Mouse (Mus musculus): ENCODE results near the gene Rnf216. TPM values are rescaled to one million over a fixed set of nuclear protein-coding genes. Genes with fewer than 3 reads are reported as not detected.
A peak's percentile ranks its signal among the peaks of the same experiment; 100 is the strongest.

Gene Rnf216
- polyA plus RNA-seq, 1 experiment from 2014 or later = 27.2 TPM

- peaks cover 35% of the 10 kb centered on the region for H3K4me1 ChIP-seq (ENCODE audit: control insufficient read depth, insufficient read depth, low read depth, low read length)
- no peak for ATAC-seq
- WGBS = 18% methylated on average over 17 of the region's 17 CpGs
Measured at GRCm38 (mm10) chr5:142963705-142964494, 148.9 kb downstream of the Rnf216 start.

DNA sequence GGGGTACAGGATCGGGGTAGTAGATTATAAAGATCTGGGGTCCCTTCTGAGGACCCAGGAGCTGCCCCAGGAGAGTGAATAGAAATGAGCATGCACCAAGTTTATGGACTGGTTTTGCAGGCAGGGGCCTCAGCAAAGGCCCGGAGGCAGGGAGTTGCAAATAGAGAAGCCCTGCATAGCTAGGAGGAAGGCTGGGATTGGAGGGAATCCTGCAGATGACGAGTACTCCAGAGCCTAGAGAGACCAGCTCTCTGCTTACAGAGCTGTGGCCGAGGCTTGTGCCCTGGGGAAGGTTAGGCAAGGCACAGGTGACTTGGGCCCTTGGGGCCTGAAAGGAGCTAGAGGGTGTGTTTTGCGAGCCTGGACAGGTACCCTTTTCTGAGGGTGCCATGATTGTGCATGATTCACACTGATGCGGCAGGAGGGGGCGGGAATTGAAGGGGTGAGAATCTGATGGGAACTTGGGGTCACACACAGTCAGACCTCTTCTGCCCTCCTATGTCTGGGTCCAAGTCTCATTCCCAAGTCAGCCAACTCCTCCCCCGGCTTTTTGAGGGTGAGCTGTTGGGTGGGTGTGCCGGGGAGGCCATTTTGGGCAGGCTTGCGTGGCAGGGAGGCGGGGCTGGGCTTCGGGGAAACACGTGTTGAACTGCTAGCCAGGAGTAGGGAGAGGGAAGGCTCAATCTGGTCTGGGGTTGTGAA, 149.6 kb downstream of the Rnf216 start:
- H3K36me3 ChIP-seq (ENCODE audit: control insufficient read depth, insufficient read depth, low read length) = no peaks in the 10 kb centered on the region
- H3K4me3 ChIP-seq (ENCODE audit: low read length) = peak overlapping the region; percentile 96
- H3K4me1 ChIP-seq (ENCODE audit: control insufficient read depth, insufficient read depth, low read depth, low read length) = peaks cover 35% of the 10 kb centered on the region
- H3K9me3 ChIP-seq (ENCODE audit: control insufficient read depth, low read length) = no peaks in the 10 kb centered on the region
- no peaks in the 10 kb centered on the region for H3K27me3 ChIP-seq (replicated peaks; ENCODE audit: control insufficient read depth, insufficient read depth, low read length)
- peak overlapping the region; percentile 97 for H3K27ac ChIP-seq (ENCODE audit: low read depth, low read length)
- H3K9ac ChIP-seq (ENCODE audit: low read depth, low read length) = peak overlapping the region; percentile 97
- ATAC-seq = no peak
- H3K4me2 ChIP-seq (ENCODE audit: low read length) = peak overlapping the region; percentile 97
- WGBS = 2% methylated on average over 13 of the region's 13 CpGs

More at GRCm38 (mm10) chr5:142963705-142964494, 148.9 kb downstream of the Rnf216 start:
- Histone ChIP-seq H3K9me3 (ENCODE audit: control insufficient read depth, low read length) (no peaks in the 10 kb centered on the region), H3K36me3 (ENCODE audit: control insufficient read depth, insufficient read depth, low read length) (no peaks in the 10 kb centered on the region), H3K27me3 (replicated peaks; ENCODE audit: control insufficient read depth, insufficient read depth, low read length) (no peaks in the 10 kb centered on the region), H3K4me2 (ENCODE audit: low read length) (peak overlapping the region; percentile 97), H3K27ac (ENCODE audit: low read depth, low read length) (peak overlapping the region; percentile 97), H3K4me3 (ENCODE audit: low read length) (peak overlapping the region; percentile 96), H3K9ac (ENCODE audit: low read depth, low read length) (peak overlapping the region; percentile 97)

DNA sequence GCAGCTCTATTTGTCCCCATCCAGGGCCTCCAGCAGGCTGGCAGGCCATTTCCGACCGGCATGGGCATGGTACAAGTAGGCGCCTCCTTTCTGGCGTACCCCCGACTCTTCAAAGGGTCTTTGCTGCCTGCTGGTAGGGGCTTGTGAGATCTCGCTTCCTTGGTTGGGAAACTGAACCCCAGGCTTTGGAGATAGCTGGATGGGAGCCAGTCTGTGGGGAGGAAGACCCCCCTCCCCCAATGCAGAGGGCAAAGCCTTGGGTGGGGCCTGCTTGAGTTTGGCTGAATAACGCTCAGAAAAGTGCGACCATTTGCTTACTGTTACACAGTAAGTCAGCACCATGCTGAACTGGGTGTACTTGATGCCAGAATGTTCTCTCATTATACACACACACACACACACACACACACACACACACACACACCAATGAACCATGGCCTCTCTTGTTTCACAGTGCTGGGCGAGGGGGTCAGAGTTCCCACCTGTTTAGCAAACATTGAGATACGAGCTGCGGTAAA, 150.3 kb downstream of the Rnf216 start:
- peaks cover 33% of the 10 kb centered on the region for H3K4me1 ChIP-seq (ENCODE audit: control insufficient read depth, insufficient read depth, low read depth, low read length)
- no peaks in the 10 kb centered on the region for H3K36me3 ChIP-seq (ENCODE audit: control insufficient read depth, insufficient read depth, low read length)
- H3K4me2 ChIP-seq (ENCODE audit: low read length) = peak overlapping the region; percentile 97
- WGBS = under 1% methylated on average over 11 of the region's 11 CpGs
- H3K9ac ChIP-seq (ENCODE audit: low read depth, low read length) = peak overlapping the region; percentile 97
- H3K4me3 ChIP-seq (ENCODE audit: low read length) = peak overlapping the region; percentile 96
- H3K27ac ChIP-seq (ENCODE audit: low read depth, low read length) = peak overlapping the region; percentile 97
- no peak for ATAC-seq
- no peaks in the 10 kb centered on the region for H3K27me3 ChIP-seq (replicated peaks; ENCODE audit: control insufficient read depth, insufficient read depth, low read length)
- H3K9me3 ChIP-seq (ENCODE audit: control insufficient read depth, low read length) = no peaks in the 10 kb centered on the region

GRCm38 (mm10) chr5:142961881-142962443, 150.8 kb downstream of the Rnf216 start:
- Histone ChIP-seq H3K9ac (ENCODE audit: low read depth, low read length) (peak overlapping the region; percentile 97), H3K4me1 (ENCODE audit: control insufficient read depth, insufficient read depth, low read depth, low read length) (peaks cover 28% of the 10 kb centered on the region), H3K27me3 (replicated peaks; ENCODE audit: control insufficient read depth, insufficient read depth, low read length) (no peaks in the 10 kb centered on the region), H3K36me3 (ENCODE audit: control insufficient read depth, insufficient read depth, low read length) (no peaks in the 10 kb centered on the region), H3K4me2 (ENCODE audit: low read length) (peak overlapping the region; percentile 97), H3K4me3 (ENCODE audit: low read length) (peak overlapping the region; percentile 96), H3K9me3 (ENCODE audit: control insufficient read depth, low read length) (no peaks in the 10 kb centered on the region), H3K27ac (ENCODE audit: low read depth, low read length) (peak overlapping the region; percentile 97)
- under 1% methylated on average over 43 of the region's 43 CpGs for WGBS
- peak; percentile 44 for ATAC-seq

- Histone ChIP-seq H3K36me3 (ENCODE audit: control insufficient read depth, insufficient read depth, low read length) (no peaks in the 10 kb centered on the region), H3K27me3 (replicated peaks; ENCODE audit: control insufficient read depth, insufficient read depth, low read length) (no peaks in the 10 kb centered on the region), H3K9ac (ENCODE audit: low read depth, low read length) (peak overlapping the region; percentile 97), H3K4me1 (ENCODE audit: control insufficient read depth, insufficient read depth, low read depth, low read length) (peaks cover 28% of the 10 kb centered on the region), H3K9me3 (ENCODE audit: control insufficient read depth, low read length) (no peaks in the 10 kb centered on the region), H3K4me3 (ENCODE audit: low read length) (peak overlapping the region; percentile 96), H3K27ac (ENCODE audit: low read depth, low read length) (peak overlapping the region; percentile 97), H3K4me2 (ENCODE audit: low read length) (peak overlapping the region; percentile 97)
- under 1% methylated on average over 14 of the region's 15 CpGs for WGBS
- peak; percentile 11 for ATAC-seq
Measured at GRCm38 (mm10) chr5:142961398-142961880, 151.4 kb downstream of the Rnf216 start.

- Histone ChIP-seq H3K27me3 (replicated peaks; ENCODE audit: control insufficient read depth, insufficient read depth, low read length) (no peaks in the 10 kb centered on the region), H3K36me3 (ENCODE audit: control insufficient read depth, insufficient read depth, low read length) (no peaks in the 10 kb centered on the region), H3K27ac (ENCODE audit: low read depth, low read length) (peak overlapping the region; percentile 97), H3K4me3 (ENCODE audit: low read length) (peak overlapping the region; percentile 96), H3K9ac (ENCODE audit: low read depth, low read length) (peak overlapping the region; percentile 97), H3K9me3 (ENCODE audit: control insufficient read depth, low read length) (no peaks in the 10 kb centered on the region), H3K4me2 (ENCODE audit: low read length) (peak overlapping the region; percentile 97), H3K4me1 (ENCODE audit: control insufficient read depth, insufficient read depth, low read depth, low read length) (peaks cover 26% of the 10 kb centered on the region)
- no peak; the same call in 1 of the 2 replicates for ATAC-seq
- WGBS = under 1% methylated on average over 53 of the region's 59 CpGs
Measured at GRCm38 (mm10) chr5:142960775-142961271, 152.0 kb downstream of the Rnf216 start.

GRCm38 (mm10) chr5:142959576-142960556, 152.9 kb downstream of the Rnf216 start, which contains the start of gene Fscn1:
Fscn1 (plus strand) TSS chr5:142960343.
- Histone ChIP-seq H3K4me1 (ENCODE audit: control insufficient read depth, insufficient read depth, low read depth, low read length) (peaks cover 20% of the 10 kb centered on the region), H3K27ac (ENCODE audit: low read depth, low read length) (peak within 1 kb of the TSS; percentile 97), H3K4me2 (ENCODE audit: low read length) (peak within 1 kb of the TSS; percentile 97), H3K9ac (ENCODE audit: low read depth, low read length) (peak within 1 kb of the TSS; percentile 97), H3K4me3 (ENCODE audit: low read length) (peak within 1 kb of the TSS; percentile 96), H3K9me3 (ENCODE audit: control insufficient read depth, low read length) (no peaks in the 10 kb centered on the region), H3K27me3 (replicated peaks; ENCODE audit: control insufficient read depth, insufficient read depth, low read length) (no peaks in the 10 kb centered on the region), H3K36me3 (ENCODE audit: control insufficient read depth, insufficient read depth, low read length) (no peaks in the 10 kb centered on the region)
- peak; percentile 73 for ATAC-seq
- WGBS = 9% methylated on average over 44 of the region's 44 CpGs

- no peaks in the 10 kb centered on the region for H3K36me3 ChIP-seq (ENCODE audit: control insufficient read depth, insufficient read depth, low read length)
- no peaks in the 10 kb centered on the region for H3K9me3 ChIP-seq (ENCODE audit: control insufficient read depth, low read length)
- no peaks in the 10 kb centered on the region for H3K27me3 ChIP-seq (replicated peaks; ENCODE audit: control insufficient read depth, insufficient read depth, low read length)
- H3K9ac ChIP-seq (ENCODE audit: low read depth, low read length) = no peak overlapping the region
- no peak overlapping the region for H3K4me2 ChIP-seq (ENCODE audit: low read length)
- WGBS = 46% methylated on average over 4 of the region's 4 CpGs
- no peak for ATAC-seq
- H3K4me3 ChIP-seq (ENCODE audit: low read length) = no peak overlapping the region
- peaks cover 16% of the 10 kb centered on the region for H3K4me1 ChIP-seq (ENCODE audit: control insufficient read depth, insufficient read depth, low read depth, low read length)
- no peak overlapping the region for H3K27ac ChIP-seq (ENCODE audit: low read depth, low read length)
Measured at GRCm38 (mm10) chr5:142959156-142959555, 153.6 kb downstream of the Rnf216 start.

Data from hindbrain, embryonic 16.5 days (tissue).